Mouse (Mus musculus) hindbrain, postnatal 0 days (tissue): ENCODE measurements at regions not wholly inside any gene's neighbourhood (a gene's known extent, or its start where the extent isn't known, plus 50 kb on each side); places are given as distances from the start of the nearest gene placed in this dataset.

Experiments
- ATAC-seq: fragments of 200-750 bp; cut with Nextera tagmentation; 2 replicates; pipeline ENCODE4 v1.8.0; 2017; ENCODE audit warnings: mild to moderate bottlenecking, moderate TSS enrichment, moderate library complexity
- DNase-seq: peaks from one replicate; pipeline ENCODE4 v3.0.0-alpha.2; 2015; ENCODE audit warnings: low spot score
- H3K27ac ChIP-seq: fragments of 300-500 bp; sonication (generic); 2 replicates; pipeline ENCODE4 v1.5.1; 2014; ENCODE audit warnings: mild to moderate bottlenecking
- H3K27me3 ChIP-seq: fragments of 300-500 bp; sonication (generic); 2 replicates; pipeline ENCODE4 v1.6.1; 2014; ENCODE audit warnings: low read length, mixed read lengths; ENCODE audit not compliant: insufficient read depth
- H3K36me3 ChIP-seq: fragments of 300-500 bp; sonication (generic); 2 replicates; pipeline ENCODE4 v1.6.1; 2014; ENCODE audit warnings: low read length, mixed read lengths; ENCODE audit not compliant: insufficient read depth
- H3K4me1 ChIP-seq: fragments of 300-500 bp; sonication (generic); 2 replicates; pipeline ENCODE4 v1.6.1; 2014; ENCODE audit warnings: antibody characterized with exemption, low read length, mixed read lengths; ENCODE audit not compliant: insufficient read depth
- H3K4me2 ChIP-seq: fragments of 300-500 bp; sonication (generic); 2 replicates; pipeline ENCODE4 v1.6.1; 2014; ENCODE audit warnings: low read depth, mild to moderate bottlenecking, low read length, moderate library complexity, mixed read lengths
- H3K4me3 ChIP-seq: fragments of 300-500 bp; sonication (generic); 2 replicates; pipeline ENCODE4 v1.5.1; 2014; ENCODE audit warnings: low read length
- H3K9ac ChIP-seq: fragments of 300-500 bp; sonication (generic); replicated peaks from 2 replicates; pipeline ENCODE4 v1.6.1; 2014; ENCODE audit warnings: mild to moderate bottlenecking, low read length, moderate library complexity, mixed read lengths
- H3K9me3 ChIP-seq: fragments of 300-500 bp; sonication (generic); 2 replicates; pipeline ENCODE4 v1.6.1; 2016; ENCODE audit warnings: low read length, mixed read lengths
- CTCF ChIP-seq: IDR thresholded peaks from 2 replicates; pipeline ENCODE4 v1.5.1; 2016; ENCODE audit warnings: antibody characterized with exemption, control low read depth, low read depth
- WGBS: fragments of 180-500 bp; shearing (Covaris S2); extraction: QIAGEN DNeasy Blood & Tissue Kit; methylation state at CpG from one replicate; pipeline ENCODE4 v1.1.7; 2014; 5-methylcytosine and 5-hydroxymethylcytosine counted together

DNA sequence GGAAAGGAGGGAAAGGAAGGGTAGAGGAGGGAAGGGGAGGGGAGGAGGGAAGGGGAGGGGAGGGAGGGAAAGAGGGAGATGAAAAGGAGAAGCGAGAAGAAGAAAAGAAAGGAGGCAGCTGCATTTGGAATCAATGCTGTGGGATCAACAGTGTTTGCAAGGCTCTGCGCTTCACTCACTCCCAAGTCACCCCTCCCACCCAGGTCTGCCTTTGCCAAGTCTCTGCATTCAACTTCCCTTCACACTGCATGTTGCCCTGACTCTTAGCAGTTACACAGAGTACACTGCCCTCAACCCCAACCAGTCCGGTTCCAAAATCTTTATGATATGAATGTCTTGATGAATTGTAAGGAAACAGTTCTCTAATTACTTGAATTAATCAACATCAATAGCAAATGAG is 376.9 kb downstream of the Adgrl2 start:
- Histone ChIP-seq H3K4me1 (no peaks in the 10 kb centered on the region), H3K9ac (no peak overlapping the region), H3K27ac (no peak overlapping the region), H3K4me2 (no peak overlapping the region), H3K36me3 (no peaks in the 10 kb centered on the region), H3K4me3 (no peak overlapping the region), H3K9me3 (no peaks in the 10 kb centered on the region), H3K27me3 (no peaks in the 10 kb centered on the region)
- no peak for TF ChIP-seq CTCF
- 49% methylated on average over 3 of the region's 3 CpGs for WGBS
- ATAC-seq: no peak
- DNase-seq: peak; percentile 29

GRCm38 (mm10) chr3:148603276-148603675 is 387.1 kb downstream of the Adgrl2 start:
- Histone ChIP-seq H3K4me1 (no peaks in the 10 kb centered on the region), H3K9me3 (no peaks in the 10 kb centered on the region), H3K4me2 (no peak overlapping the region), H3K4me3 (no peak overlapping the region), H3K27me3 (no peaks in the 10 kb centered on the region), H3K9ac (no peak overlapping the region), H3K36me3 (no peaks in the 10 kb centered on the region), H3K27ac (no peak overlapping the region)
- WGBS: 66% methylated on average over 6 of the region's 6 CpGs
- peak; percentile 12 for DNase-seq
- no peak for TF ChIP-seq CTCF
- ATAC-seq: no peak

GRCm38 (mm10) chr3:148602730-148603255 is 387.6 kb downstream of the Adgrl2 start:
- no peak overlapping the region for H3K4me2 ChIP-seq
- no peaks in the 10 kb centered on the region for H3K4me1 ChIP-seq
- no peak overlapping the region for H3K4me3 ChIP-seq
- ATAC-seq (no peak), DNase-seq (no peak)
- no peaks in the 10 kb centered on the region for H3K9me3 ChIP-seq
- no peaks in the 10 kb centered on the region for H3K36me3 ChIP-seq
- TF ChIP-seq CTCF: no peak
- no peak overlapping the region for H3K9ac ChIP-seq
- H3K27me3 ChIP-seq: no peaks in the 10 kb centered on the region
- 70% methylated on average over 5 of the region's 5 CpGs for WGBS
- H3K27ac ChIP-seq: no peak overlapping the region

- TF ChIP-seq CTCF: no peak
- ATAC-seq (no peak), DNase-seq (no peak)
- Histone ChIP-seq H3K9me3 (no peaks in the 10 kb centered on the region), H3K36me3 (no peaks in the 10 kb centered on the region), H3K4me3 (no peak overlapping the region), H3K4me1 (no peaks in the 10 kb centered on the region), H3K4me2 (no peak overlapping the region), H3K27me3 (no peaks in the 10 kb centered on the region), H3K27ac (no peak overlapping the region), H3K9ac (no peak overlapping the region)
- 85% methylated on average over 4 of the region's 4 CpGs for WGBS
These were observed 394.8 kb downstream of the Adgrl2 start for GRCm38 (mm10) chr3:148595561-148595960.

GRCm38 (mm10) chr3:148589556-148589955 is 400.8 kb downstream of the Adgrl2 start:
- WGBS: 71% methylated on average over 2 of the region's 2 CpGs
- no peak for DNase-seq
- H3K9me3 ChIP-seq: no peaks in the 10 kb centered on the region
- no peak overlapping the region for H3K4me2 ChIP-seq
- H3K9ac ChIP-seq: no peak overlapping the region
- TF ChIP-seq CTCF: no peak
- no peaks in the 10 kb centered on the region for H3K36me3 ChIP-seq
- no peaks in the 10 kb centered on the region for H3K27me3 ChIP-seq
- H3K4me1 ChIP-seq: no peaks in the 10 kb centered on the region
- no peak overlapping the region for H3K27ac ChIP-seq
- H3K4me3 ChIP-seq: no peak overlapping the region
- no peak for ATAC-seq

- no peaks in the 10 kb centered on the region for H3K4me1 ChIP-seq
- ATAC-seq (no peak), DNase-seq (no peak)
- no peak overlapping the region for H3K27ac ChIP-seq
- no peaks in the 10 kb centered on the region for H3K27me3 ChIP-seq
- H3K36me3 ChIP-seq: no peaks in the 10 kb centered on the region
- H3K9ac ChIP-seq: no peak overlapping the region
- no peak overlapping the region for H3K4me2 ChIP-seq
- no peak for TF ChIP-seq CTCF
- H3K4me3 ChIP-seq: no peak overlapping the region
- WGBS: 90% methylated on average over 1 of the region's 1 CpGs
- H3K9me3 ChIP-seq: no peaks in the 10 kb centered on the region
These were observed 414.6 kb downstream of the Adgrl2 start for GRCm38 (mm10) chr3:148575735-148576134.

DNA sequence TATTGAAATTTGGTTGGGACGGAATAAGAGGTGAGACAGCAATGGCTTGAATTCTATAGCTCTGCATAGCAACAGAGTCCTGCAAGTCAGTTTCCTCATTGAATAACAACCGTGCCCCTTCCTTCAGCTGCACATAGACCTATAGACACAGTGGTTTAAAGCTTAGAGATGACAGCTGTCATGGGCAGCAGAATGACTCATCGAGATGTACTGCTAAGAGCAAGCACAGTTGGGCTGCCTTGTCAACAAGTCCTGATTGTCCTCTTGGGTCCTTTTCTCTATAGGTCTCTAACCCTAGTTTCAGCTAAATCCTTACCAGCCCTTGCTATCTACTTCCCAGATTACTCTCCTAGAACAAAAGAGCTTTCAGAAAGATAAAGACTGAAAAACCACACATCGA is 417.9 kb downstream of the Adgrl2 start:
- Histone ChIP-seq H3K9ac (no peak overlapping the region), H3K36me3 (no peaks in the 10 kb centered on the region), H3K9me3 (no peaks in the 10 kb centered on the region), H3K4me1 (no peaks in the 10 kb centered on the region), H3K4me2 (no peak overlapping the region), H3K4me3 (no peak overlapping the region), H3K27me3 (no peaks in the 10 kb centered on the region), H3K27ac (no peak overlapping the region)
- ATAC-seq (no peak), DNase-seq (no peak)
- no peak for TF ChIP-seq CTCF
- WGBS: 91% methylated on average over 4 of the region's 4 CpGs
